Mouse (Mus musculus) heart, embryonic 11.5 days (tissue): Measurements from ENCODE around the gene Mien1. TPM values are rescaled to one million over a fixed set of nuclear protein-coding genes. Genes with fewer than 3 reads are reported as not detected.

ENCODE experiments used
- ATAC-seq: fragments of 200-750 bp; cut with Nextera tagmentation; replicated peaks from 2 replicates; pipeline ENCODE4 v1.8.0; 2017; ENCODE audit warnings: moderate library complexity; ENCODE audit not compliant: insufficient number of reproducible peaks, low FRiP score, low TSS enrichment
- H3K27ac ChIP-seq: fragments of 300-500 bp; sonication (generic); 2 replicates; pipeline ENCODE4 v1.5.1; 2014; ENCODE audit warnings: mild to moderate bottlenecking, low read depth, low read length
- H3K27me3 ChIP-seq: fragments of 300-500 bp; sonication (generic); 2 replicates; pipeline ENCODE4 v1.6.1; 2014; ENCODE audit warnings: mild to moderate bottlenecking, low read length, mixed read lengths; ENCODE audit not compliant: control insufficient read depth, insufficient read depth
- H3K36me3 ChIP-seq: fragments of 300-500 bp; sonication (generic); 2 replicates; pipeline ENCODE4 v1.6.1; 2014; ENCODE audit warnings: mild to moderate bottlenecking, low read length, moderate library complexity, mixed read lengths; ENCODE audit not compliant: control insufficient read depth, insufficient read depth
- H3K4me1 ChIP-seq: fragments of 300-500 bp; sonication (generic); 2 replicates; pipeline ENCODE4 v1.6.1; 2014; ENCODE audit warnings: low read length; ENCODE audit not compliant: control insufficient read depth, insufficient read depth
- H3K4me2 ChIP-seq: fragments of 300-500 bp; sonication (generic); 2 replicates; pipeline ENCODE4 v1.6.1; 2014; ENCODE audit warnings: mild to moderate bottlenecking, moderate library complexity
- H3K4me3 ChIP-seq: fragments of 300-500 bp; sonication (generic); 2 replicates; pipeline ENCODE4 v1.5.1; 2014; ENCODE audit warnings: low read depth, low read length
- H3K9ac ChIP-seq: fragments of 300-500 bp; sonication (generic); 2 replicates; pipeline ENCODE4 v1.6.1; 2014; ENCODE audit warnings: mild to moderate bottlenecking, low read depth, low read length, moderate library complexity
- H3K9me3 ChIP-seq: fragments of 300-500 bp; sonication (generic); replicated peaks from 2 replicates; pipeline ENCODE4 v1.6.1; 2016; ENCODE audit warnings: low read length; ENCODE audit not compliant: control insufficient read depth
- WGBS: fragments of 180-500 bp; shearing (Covaris S2); extraction: QIAGEN DNeasy Blood & Tissue Kit; methylation state at CpG from one replicate; pipeline ENCODE4 v1.1.7; 2014; ENCODE audit not compliant: insufficient replicate concordance; 5-methylcytosine and 5-hydroxymethylcytosine counted together
- polyA plus RNA-seq: library from polyadenylated mRNA; unstranded; fragments of >200 nt; fragmentation: Nextera tagmentation; extraction: Ambion mirVana; gene quantifications from 2 replicates; pipeline ENCODE4 v1.2.1, GENCODE M21; 2014

Gene Mien1
- polyA plus RNA-seq, 1 experiment from 2014 or later = 107 TPM

DNA sequence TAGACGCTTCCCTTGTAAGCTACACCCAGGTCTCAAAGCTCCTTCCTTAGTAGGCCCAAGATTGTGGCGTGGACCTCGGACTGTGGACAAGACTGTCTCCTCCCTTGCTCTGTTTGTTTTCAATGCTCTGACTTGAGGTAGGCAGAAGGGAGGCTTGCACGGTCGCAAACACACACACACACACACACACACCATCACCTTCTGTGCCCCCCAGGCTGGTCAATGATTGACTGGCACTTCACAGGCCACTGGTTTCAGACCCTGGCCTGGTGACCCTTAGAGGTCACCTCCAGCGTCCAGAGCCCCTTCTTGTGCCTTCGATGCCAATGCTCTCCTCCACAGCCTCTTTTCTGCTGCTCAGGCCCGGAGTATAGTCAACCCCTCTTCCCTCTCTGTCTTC lies 29.9 kb downstream of the Mien1 start:
- Histone ChIP-seq H3K4me3 (peak overlapping the region; percentile 8; the same call in 1 of the 2 replicates), H3K9ac (peak overlapping the region; percentile 54; the same call in 1 of the 2 replicates), H3K27me3 (no peaks in the 10 kb centered on the region), H3K27ac (peak overlapping the region; percentile 73), H3K9me3 (no peaks in the 10 kb centered on the region), H3K36me3 (no peaks in the 10 kb centered on the region), H3K4me1 (peaks cover 28% of the 10 kb centered on the region), H3K4me2 (peak overlapping the region; percentile 45)
- no peak for ATAC-seq
- WGBS = 53% methylated on average over 8 of the region's 8 CpGs

GRCm38 (mm10) chr11:98406621-98407020 lies 32.2 kb downstream of the Mien1 start:
- Histone ChIP-seq H3K4me1 (peaks cover 20% of the 10 kb centered on the region), H3K36me3 (no peaks in the 10 kb centered on the region), H3K4me3 (no peak overlapping the region), H3K9ac (no peak overlapping the region), H3K9me3 (no peaks in the 10 kb centered on the region), H3K27me3 (no peaks in the 10 kb centered on the region), H3K4me2 (no peak overlapping the region), H3K27ac (no peak overlapping the region)
- WGBS = 79% methylated on average over 6 of the region's 6 CpGs
- no peak for ATAC-seq

DNA sequence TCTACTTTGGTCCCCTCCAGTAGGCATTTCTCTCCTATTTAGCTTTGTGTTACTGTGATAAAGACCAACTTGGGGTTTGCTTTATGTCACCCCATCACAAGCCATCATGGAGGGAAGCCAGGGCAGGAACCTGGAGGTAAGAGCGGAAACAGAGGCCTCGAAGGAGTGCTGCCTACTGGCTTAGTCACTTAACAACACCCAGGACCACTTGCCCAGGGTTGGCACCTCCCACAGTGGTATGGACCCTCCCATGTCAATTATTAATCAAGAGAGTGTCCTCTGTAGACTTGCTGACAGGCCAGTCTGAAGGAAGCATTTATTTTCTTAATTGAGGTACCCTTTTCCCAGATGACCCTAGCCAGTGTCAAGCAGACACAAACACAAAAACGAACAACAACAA lies 38.0 kb downstream of the Mien1 start:
- H3K9me3 ChIP-seq = no peaks in the 10 kb centered on the region
- peak overlapping the region; percentile 96; the same call in 1 of the 2 replicates for H3K27ac ChIP-seq
- H3K27me3 ChIP-seq = no peaks in the 10 kb centered on the region
- no peak for ATAC-seq
- peaks cover 4% of the 10 kb centered on the region; the same call in 1 of the 2 replicates for H3K4me1 ChIP-seq
- H3K4me2 ChIP-seq = peak overlapping the region; percentile 75
- H3K9ac ChIP-seq = peak overlapping the region; percentile 85
- H3K4me3 ChIP-seq = peak overlapping the region; percentile 68
- 58% methylated on average over 3 of the region's 3 CpGs for WGBS
- no peaks in the 10 kb centered on the region for H3K36me3 ChIP-seq

DNA sequence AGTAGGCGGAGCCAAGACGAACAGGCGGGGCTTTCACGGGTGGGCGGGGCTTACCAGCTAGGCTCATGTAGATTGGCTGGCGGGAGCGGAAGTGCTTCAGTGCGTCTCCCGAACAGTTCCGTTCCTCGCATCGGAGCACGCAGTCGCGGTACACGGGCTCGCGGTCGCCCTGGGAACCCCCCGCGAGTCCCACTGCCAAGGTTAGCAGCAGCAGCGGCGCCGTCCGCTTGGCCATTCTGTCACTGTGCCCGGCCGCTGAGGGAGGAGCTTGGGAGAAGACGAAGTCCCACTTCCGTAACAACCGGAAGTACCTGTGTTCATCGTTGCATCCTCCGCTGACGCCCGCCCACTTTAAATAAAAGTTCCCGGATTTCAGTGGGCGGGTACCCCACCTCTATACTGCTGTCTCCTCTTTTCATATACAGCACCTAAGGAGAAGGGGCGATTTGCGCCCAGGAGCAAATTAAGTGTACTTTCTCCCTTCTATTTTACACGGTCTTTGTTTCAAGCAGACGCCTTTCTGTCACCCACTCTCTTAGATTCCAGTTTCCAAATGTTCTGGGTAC lies 38.5 kb downstream of the Mien1 start, which contains the start of gene Pgap3:
Pgap3 (minus strand) TSS at position 330 of the 566 bp plus-strand sequence.
- peak within 1 kb of the TSS; percentile 96 for H3K27ac ChIP-seq
- peak within 1 kb of the TSS; percentile 75 for H3K4me2 ChIP-seq
- no peaks in the 10 kb centered on the region for H3K27me3 ChIP-seq
- H3K4me3 ChIP-seq = peak within 1 kb of the TSS; percentile 68
- H3K4me1 ChIP-seq = peaks cover 5% of the 10 kb centered on the region
- 1% methylated on average over 40 of the region's 40 CpGs for WGBS
- H3K9me3 ChIP-seq = no peaks in the 10 kb centered on the region
- ATAC-seq = peak; percentile 77
- peak within 1 kb of the TSS; percentile 85 for H3K9ac ChIP-seq
- H3K36me3 ChIP-seq = no peaks in the 10 kb centered on the region

GRCm38 (mm10) chr11:98397946-98398345 lies 40.8 kb downstream of the Mien1 start:
- Histone ChIP-seq H3K27me3 (no peaks in the 10 kb centered on the region), H3K4me3 (no peak overlapping the region), H3K4me1 (peaks cover 25% of the 10 kb centered on the region), H3K27ac (no peak overlapping the region), H3K4me2 (no peak overlapping the region), H3K36me3 (no peaks in the 10 kb centered on the region), H3K9me3 (no peaks in the 10 kb centered on the region), H3K9ac (no peak overlapping the region)
- WGBS = 78% methylated on average over 7 of the region's 7 CpGs
- ATAC-seq = no peak

- H3K27me3 ChIP-seq = no peaks in the 10 kb centered on the region
- no peaks in the 10 kb centered on the region for H3K36me3 ChIP-seq
- no peak for ATAC-seq
- no peaks in the 10 kb centered on the region for H3K9me3 ChIP-seq
- WGBS = 25% methylated on average over 4 of the region's 4 CpGs
- H3K9ac ChIP-seq = 0 out of 2 replicates have a peak overlapping the region, but pooled peaks have one; percentile 28
- peaks cover 49% of the 10 kb centered on the region for H3K4me1 ChIP-seq
- peak overlapping the region; percentile 92 for H3K27ac ChIP-seq
- peak overlapping the region; percentile 23; the same call in 1 of the 2 replicates for H3K4me2 ChIP-seq
- H3K4me3 ChIP-seq = no peak overlapping the region
Observed at GRCm38 (mm10) chr11:98395041-98395440, 43.8 kb downstream of the Mien1 start.

- H3K27me3 ChIP-seq = no peaks in the 10 kb centered on the region
- H3K27ac ChIP-seq = peak overlapping the region; percentile 92
- H3K4me3 ChIP-seq = no peak overlapping the region
- peaks cover 45% of the 10 kb centered on the region for H3K4me1 ChIP-seq
- peak overlapping the region; percentile 27 for H3K4me2 ChIP-seq
- no peaks in the 10 kb centered on the region for H3K36me3 ChIP-seq
- no peak for ATAC-seq
- no peaks in the 10 kb centered on the region for H3K9me3 ChIP-seq
- 21% methylated on average over 6 of the region's 6 CpGs for WGBS
- H3K9ac ChIP-seq = no peak overlapping the region; the same call in 1 of the 2 replicates
Observed at GRCm38 (mm10) chr11:98394301-98394700, 44.5 kb downstream of the Mien1 start.

GRCm38 (mm10) chr11:98393317-98393716 lies 45.5 kb downstream of the Mien1 start:
- H3K4me1 ChIP-seq = peaks cover 55% of the 10 kb centered on the region
- H3K27me3 ChIP-seq = peaks cover 1% of the 10 kb centered on the region
- peak; percentile 53 for ATAC-seq
- H3K4me3 ChIP-seq = no peak overlapping the region
- H3K9me3 ChIP-seq = no peaks in the 10 kb centered on the region
- H3K27ac ChIP-seq = peak overlapping the region; percentile 92
- peak overlapping the region; percentile 44 for H3K9ac ChIP-seq
- peak overlapping the region; percentile 27 for H3K4me2 ChIP-seq
- WGBS = 31% methylated on average over 6 of the region's 6 CpGs
- no peaks in the 10 kb centered on the region for H3K36me3 ChIP-seq

DNA sequence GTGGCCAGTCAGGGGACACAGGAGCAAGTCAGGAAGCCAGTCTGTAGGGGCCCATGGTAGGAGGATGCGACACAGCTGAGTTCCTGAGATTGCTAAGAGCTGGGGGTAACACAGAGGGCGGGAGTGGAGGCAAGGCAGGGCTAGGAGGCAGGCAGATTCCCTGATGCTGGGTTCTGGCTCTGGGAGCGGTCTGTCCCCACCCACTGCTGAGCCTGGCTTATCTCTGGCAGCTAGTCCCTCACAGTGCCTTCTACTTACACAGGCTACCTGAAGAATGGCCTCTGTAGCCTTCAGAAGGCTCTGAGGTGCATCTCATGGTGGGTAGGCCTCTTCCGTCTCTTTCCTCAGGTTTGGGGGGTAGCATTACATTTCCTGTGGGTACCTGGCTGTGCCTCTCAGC lies 46.1 kb downstream of the Mien1 start:
- Histone ChIP-seq H3K4me2 (peak overlapping the region; percentile 27), H3K4me3 (no peak overlapping the region), H3K36me3 (no peaks in the 10 kb centered on the region), H3K27me3 (peaks cover 8% of the 10 kb centered on the region), H3K4me1 (peaks cover 60% of the 10 kb centered on the region), H3K9me3 (no peaks in the 10 kb centered on the region), H3K9ac (peak overlapping the region; percentile 54; the same call in 1 of the 2 replicates), H3K27ac (peak overlapping the region; percentile 92)
- ATAC-seq = 0 out of 2 replicates have a peak, but pooled peaks have one; percentile 20
- WGBS = 10% methylated on average over 4 of the region's 4 CpGs
